Mouse (Mus musculus) testis, adult 2 months (tissue): ENCODE data around the gene Mylk2.

Experiments
- CTCF ChIP-seq: fragments of 200-500 bp; IDR thresholded peaks from 2 replicates; pipeline ENCODE4 v1.5.1; 2012; ENCODE audit warnings: low read depth, mild to moderate bottlenecking, inconsistent platforms, low read length, moderate library complexity; ENCODE audit not compliant: control insufficient read depth, insufficient read depth, insufficient replicate concordance
- POLR2A ChIP-seq: fragments of 200-500 bp; IDR thresholded peaks from 2 replicates; pipeline ENCODE4 v1.6.1; 2012; ENCODE audit warnings: low read depth, mild to moderate bottlenecking, inconsistent platforms, low read length, moderate library complexity; ENCODE audit not compliant: control insufficient read depth

DNA sequence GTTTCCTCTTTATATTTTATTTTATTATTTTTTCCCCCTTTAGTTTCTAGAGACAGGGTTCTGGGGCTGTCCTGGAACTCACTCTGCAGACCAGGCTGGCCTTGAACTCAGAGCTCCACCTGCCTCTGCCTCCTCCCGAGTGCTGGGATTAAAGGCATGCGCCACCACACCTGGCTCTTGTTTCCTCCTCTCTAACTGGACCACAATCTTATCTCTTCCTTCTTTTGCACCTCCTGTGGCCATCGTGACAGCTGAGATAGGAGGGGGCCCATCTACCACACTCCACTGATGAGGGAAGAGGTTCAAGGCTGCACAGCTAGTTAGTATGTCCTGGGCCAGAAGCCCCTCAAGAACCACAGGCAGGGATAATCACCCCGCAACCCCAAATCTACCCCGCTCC, 13.4 kb downstream of the Mylk2 start:
- TF ChIP-seq CTCF, result no peak
- TF ChIP-seq POLR2A, result no peak
